Mouse (Mus musculus) adrenal gland, postnatal 25 days (tissue): ENCODE results near the gene Lnx2. TPM values are rescaled to one million over a fixed set of nuclear protein-coding genes. Genes with fewer than 3 reads are reported as not detected.
A peak's percentile ranks its signal among the peaks of the same experiment; 100 is the strongest.

Source experiments
- DNase-seq: peaks from one replicate; pipeline ENCODE4 v3.0.0; 2021; ENCODE audit warnings: mixed read lengths
- total RNA-seq: library from RNA; stranded (reverse); gene quantifications from 2 replicates; pipeline ENCODE4 v1.2.3, GENCODE M21; 2021

Lnx2 gene
- total RNA-seq, 1 experiment from 2014 or later = 13.9 TPM

DNA sequence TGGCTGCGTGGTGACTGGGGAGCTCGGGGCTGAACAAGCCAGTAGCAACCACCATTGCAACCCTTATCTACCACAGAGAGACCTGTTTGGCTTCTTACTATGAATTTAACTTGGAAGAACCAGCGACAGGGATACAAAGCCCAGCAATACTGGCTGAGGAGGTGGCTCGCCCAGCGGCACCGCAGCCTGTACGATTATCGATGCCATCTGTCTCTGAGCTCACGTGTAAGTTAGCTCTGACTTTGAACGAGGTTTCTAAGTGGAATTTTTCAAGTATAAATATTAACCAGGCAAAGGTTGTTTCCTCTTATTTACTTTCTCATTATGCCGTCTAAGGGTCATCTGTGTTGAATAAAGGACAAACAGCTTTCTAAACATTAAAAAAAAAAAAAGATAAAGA lies 58.9 kb downstream of the Lnx2 start:
- no peak for DNase-seq

DNA sequence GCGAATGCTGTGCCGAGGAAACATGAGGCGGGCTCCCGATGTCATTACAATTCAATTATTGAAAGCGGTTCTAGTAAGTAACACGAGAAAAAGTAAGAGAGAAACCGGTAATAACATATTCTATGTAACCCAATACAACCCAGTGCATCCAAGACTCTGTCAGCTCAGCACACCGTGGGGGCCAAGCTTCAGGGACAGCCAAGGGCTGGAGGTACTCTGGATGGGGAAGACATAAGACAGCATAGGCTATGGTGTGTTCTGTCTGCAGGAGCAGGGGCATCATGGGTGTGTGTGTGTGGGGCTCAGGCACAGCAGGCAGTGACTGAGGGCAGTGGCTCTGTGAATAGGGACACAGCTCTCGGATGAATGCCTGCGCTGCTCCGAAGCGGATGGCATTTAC lies 59.8 kb downstream of the Lnx2 start:
- DNase-seq = no peak

DNA sequence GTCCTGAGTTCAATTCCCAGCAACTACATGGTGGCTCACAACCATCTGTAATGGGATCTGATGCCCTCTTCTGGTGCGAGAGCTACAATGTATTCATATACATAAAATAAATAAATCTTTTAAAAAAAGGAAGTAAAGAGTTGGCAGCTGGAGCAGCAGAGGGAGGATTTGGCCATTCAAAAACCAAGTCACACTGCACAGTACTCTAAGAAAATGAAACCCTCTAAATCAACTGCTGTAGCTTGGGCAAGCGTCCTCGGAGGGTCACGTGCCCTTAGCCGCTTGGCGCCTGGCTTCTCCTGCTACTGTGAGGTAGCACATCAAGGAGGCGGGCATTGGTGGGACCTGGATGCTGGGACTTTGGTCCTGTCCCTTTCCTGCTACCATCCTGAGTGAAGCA lies 61.2 kb downstream of the Lnx2 start:
- no peak for DNase-seq

DNA sequence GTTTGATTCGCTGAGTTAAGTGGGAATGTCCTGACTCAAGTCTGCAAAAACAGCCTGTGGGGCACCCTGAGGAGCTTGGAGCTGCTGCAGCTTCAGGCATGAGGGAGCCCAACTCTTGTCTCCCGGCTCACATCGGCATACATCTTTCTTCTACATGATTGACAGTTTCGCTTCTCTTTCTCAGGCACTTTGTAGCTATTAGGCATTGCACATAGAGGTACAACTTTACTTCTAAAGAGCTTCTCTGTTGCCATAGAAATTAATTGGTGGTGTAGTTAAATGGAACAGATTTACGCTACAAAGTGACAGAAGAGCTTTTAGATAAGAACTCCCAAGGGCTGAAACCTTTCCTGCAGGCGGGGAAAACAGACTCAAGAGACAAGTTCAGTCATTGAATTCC lies 62.5 kb downstream of the Lnx2 start:
- no peak for DNase-seq

DNA sequence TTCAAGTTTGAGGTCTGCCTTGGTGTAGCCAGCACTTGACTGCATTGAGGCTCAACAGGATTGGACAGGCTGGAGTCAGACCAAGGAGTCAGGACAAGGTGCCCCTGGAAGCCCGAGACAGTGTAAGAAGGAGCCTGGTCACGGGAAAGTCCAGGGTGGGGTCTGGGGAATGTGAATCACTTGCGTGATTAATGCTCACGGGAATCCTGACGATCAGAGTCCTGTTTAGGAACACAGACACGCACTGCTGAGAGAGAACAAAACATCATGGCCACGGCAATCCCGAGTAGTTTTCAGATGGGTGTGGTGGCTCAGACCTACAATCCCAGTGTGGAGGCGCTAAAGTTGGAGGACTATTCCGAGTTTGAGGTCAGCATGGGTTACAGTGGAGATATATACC lies 65.1 kb downstream of the Lnx2 start:
- no peak for DNase-seq

DNA sequence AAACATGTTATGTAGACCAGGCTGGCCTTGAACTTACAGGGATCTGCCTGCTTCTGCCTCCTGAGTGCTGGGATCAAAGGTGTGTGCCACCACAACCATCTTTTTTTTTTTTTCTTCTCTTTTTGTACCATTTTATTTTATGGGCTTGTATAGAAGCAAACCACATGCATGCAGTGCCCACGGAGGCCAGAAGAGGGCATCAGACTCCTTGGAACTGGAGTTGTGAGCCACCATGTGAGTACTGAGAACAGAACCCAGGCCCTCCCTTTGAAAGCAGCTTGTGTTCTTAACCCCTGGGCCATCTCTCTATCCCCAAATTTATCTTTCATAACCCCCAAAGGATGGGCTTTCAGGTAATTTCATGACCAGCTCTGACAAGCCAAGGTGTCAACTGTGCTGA lies 73.1 kb downstream of the Lnx2 start:
- no peak for DNase-seq

DNA sequence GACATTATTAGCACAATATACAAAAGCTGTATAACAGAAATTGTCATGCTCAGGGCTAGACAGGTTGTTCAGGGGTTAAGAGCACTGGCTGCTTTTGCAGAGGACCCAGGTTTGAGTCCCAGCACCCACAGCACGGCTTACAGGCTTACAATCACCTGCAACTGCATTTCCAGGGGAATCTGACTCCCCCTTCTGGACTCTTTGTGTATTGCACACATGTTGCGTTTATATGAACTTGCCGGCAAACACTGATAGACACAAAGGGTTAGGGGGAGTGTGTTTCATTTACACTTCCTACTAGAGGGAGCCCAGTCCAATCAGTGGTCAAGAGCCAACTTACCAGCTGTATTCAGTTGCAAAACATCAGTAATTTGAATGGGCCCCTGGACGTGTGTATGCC lies 75.1 kb downstream of the Lnx2 start:
- no peak for DNase-seq

DNA sequence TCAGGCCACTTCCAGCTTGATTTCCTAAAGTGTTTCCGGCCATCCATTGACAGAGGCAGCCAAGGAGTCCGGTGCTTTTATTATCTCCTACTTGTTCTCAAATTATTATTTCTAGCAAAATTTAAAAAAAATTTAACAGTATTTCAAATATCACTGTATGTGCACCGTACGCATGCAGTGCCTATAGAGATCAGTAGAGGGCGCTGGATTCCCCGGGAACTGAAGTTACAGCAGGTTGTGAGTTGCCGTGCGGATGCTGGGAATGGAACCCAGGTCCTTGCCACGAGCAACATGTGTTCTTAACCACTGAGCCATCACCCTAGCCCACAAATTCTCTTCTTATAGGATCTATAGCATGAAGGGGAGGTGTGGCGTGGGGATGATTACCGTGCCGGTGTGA lies 77.6 kb downstream of the Lnx2 start:
- DNase-seq = no peak

DNA sequence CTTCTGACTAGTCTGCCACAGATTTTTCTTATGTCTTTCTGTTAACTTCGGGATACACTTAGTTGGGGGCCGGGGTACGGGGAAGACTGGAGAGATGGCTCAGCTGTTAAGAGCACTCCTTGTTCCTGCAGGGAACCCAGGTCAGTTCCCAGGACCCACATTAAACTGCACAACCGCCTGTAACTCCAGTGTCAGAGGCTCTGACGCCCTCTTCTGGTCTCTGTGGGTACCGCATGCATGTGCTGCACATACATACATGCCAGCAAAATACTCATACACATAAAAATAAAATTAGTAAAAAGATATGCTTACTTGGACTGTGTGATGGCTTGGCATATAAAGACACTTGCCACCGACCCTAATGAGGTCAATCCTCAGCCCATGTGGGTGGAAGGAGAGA lies 79.6 kb downstream of the Lnx2 start:
- DNase-seq = no peak

DNA sequence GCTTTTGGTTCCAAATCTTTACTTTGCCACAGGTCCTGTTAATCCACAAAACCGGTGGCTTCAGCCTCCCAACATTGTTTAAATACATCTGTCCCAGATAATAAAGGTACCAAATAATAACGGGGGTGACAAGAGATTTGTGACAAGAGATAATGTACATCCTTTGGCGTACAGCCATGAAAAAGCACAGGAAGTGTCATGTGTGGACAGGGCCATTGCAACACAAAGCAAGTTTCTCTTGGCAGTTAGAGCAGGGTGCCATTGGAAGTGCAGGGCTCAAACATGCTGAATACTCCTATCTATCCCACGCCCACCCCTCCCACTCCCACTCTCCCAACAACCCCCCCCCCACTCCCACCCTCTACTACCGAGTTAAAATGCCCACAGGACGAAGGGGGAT lies 81.4 kb downstream of the Lnx2 start:
- DNase-seq = no peak

DNA sequence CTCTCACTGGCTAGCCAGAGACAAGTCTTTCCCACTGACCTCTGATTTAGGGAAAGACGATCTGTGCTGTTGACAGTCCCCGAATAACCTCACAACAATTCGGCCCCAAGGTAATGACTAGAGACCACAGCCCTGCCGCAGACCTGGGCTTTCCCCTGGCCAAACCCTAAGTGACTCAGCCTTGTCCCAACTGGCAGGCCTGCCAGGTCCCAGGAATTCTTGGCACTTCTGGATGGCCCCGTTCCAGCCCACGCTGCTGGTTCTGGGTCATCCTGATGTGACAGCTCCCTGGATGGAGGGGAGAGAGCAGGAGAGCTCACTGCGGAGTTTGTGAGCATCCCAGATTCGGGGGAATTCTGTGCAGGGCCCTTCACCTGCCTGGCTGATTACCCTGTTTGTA lies 82.9 kb downstream of the Lnx2 start:
- peak; percentile 80 for DNase-seq

DNA sequence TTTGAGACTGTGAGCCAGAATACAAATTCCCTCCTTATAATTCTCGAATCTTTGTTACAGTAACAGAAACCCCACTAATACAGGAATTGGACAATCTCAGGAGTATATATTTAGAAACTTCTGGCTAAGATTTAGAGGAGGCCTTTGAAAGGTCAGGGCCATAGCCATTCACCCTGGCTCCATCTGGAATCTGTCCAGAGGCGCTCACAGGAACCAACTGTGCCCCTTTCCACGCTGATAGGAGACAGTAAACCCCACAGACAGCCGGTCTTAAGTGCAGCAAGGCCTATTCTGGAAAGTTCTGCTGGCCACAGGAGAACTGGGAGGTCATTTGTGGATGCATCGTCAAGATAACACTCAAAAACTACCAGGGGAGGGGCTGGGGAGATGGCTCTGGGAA lies 87.3 kb downstream of the Lnx2 start:
- peak; percentile 63 for DNase-seq

DNA sequence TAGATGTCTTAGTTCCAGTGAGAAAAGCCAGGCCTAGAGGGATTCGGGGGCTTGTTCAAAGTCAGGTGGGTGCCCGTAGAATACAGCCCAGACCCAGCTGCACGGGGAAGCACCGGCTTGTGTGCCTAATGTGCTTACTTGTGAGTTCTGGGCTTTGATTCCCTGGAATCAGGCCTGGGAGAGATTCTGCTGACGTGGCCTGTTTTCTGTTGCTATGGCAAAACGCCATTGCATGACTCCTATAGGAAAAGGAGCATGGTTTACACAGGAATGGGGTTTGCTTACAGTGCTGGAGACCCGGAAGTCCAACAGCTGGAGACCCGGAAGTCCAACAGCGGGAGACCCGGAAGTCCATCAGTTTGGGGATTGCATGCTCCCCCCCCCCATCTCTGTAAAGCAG lies 88.8 kb downstream of the Lnx2 start:
- DNase-seq = no peak

DNA sequence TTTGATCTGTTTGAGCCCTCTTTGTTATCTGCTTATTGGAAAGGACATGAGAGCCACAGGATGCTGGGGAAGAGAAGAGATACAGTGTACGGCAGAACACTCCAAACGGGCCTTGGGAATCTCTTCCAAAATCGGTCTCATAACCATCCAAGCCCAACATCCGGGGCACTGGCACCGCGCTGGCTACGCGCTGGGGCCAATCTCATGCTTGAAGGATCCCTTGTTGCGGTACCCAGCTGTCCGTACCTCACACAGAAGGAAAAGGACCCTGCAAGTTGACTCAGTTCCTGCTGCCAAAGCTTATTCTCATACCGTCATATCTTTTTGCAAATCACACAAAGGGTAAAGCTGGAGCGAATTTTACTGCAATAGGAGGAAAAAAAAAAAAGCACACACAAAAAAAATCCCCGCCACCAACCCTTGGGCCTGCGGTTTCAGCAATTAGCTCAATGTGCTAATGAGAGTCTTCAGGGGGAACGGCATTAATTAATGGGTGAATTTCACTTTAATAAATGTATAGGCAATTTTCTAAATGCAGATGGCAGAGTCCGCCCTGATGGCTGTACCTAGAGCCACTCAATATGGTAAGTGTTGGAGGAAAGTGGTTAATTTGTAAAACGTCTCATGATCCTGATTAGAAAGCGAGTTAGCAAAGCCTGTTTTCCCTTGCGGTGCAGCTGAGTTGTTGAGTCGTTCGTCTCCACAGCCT lies 90.5 kb downstream of the Lnx2 start:
- no peak for DNase-seq

DNA sequence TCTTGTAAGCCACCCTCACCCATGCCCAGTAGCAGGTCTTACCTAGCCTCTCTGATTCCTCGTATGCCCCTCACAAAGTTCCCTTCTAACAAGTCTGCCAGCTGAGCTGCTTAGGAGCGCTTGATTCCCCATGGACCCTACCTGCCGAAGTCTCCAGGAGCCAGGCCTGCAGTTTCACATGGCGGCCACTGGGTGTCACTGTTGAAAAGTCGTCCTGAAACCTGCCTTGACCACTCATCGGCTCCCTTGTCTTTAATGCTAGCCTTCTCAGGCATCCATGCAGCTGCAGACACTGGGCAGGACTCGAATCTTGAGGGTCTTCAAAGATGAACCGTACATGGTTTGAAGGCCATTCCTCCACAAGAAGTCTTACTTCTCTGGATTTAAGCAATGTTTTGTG lies 93.2 kb downstream of the Lnx2 start:
- DNase-seq = peak; percentile 59

DNA sequence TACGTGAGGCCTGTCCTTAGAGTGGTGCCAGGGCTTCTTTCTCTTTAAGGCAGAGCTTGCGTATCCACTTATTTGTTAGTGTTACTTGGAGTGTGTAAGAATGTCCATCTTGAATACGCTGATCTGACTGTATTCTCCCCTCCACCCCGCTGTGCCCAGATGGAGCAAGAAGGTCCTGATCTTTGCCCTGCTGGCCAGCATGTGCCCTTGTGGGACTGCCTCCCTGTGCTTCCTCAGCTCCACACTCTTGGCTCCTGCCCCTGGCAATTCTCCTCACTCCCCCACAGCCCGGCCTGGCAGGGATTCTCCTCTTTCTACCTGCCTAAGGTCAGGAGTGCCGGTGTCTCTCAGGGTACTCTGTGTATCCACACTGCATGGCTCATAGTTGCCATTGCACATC lies 95.0 kb downstream of the Lnx2 start:
- no peak for DNase-seq

DNA sequence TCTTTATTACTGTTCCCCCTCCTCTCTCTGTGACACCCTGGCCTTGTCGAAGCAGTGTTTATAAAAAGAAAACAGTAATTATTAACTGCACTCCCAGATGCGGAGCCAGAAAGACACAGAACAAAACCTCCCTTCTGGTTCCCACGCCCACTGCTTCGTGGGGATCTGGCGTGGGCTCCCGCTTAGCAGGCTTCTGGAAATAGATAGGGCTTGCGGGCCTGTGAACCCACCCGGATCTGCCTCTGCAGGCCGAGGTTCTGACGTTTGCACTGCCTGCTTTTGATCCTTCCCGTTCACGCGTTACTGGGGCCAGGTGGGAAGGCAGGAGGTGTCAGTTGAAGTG lies 101.6 kb downstream of the Lnx2 start:
- no peak for DNase-seq

DNA sequence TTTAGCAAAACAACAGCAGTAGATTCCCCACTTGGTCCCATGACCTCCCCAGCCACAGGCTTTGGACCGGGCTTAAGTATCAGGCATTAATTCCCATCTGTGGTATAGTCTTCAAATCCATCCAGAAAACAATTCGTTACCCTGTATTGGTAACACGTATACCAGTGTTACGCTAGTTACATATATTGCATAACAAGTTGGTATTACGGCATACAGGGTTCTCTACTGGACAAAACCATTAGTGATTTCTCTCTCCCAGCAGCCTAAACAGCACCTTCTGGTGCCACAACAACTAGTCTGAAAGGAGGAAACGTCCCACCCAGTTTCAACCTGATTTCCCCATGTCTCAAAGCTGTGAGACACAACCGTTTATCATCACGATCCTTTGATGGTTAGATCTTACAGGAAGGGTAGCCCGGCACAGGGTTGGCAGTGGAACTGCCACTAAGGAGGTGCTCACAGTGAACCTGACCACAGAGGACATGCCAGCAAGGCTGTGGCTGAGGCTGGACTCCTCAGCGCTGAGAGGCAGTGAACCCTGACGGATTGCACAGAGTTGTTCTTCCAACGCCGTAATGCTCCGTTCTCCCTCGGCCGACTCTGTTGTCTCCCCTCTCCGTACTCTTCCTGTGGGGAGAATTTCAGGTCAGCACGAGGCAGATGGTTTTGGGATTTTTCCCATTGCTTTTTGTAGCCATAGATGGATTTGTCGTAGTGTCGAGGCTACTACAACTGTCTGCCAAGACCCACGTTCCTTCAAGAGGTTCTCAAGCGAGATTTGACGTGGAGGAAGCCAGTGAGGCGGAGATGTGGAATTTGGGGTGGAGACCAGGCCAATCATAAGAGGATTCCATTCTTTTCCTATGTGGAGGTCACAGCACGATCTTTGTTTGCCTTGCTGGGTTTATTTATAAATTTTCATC lies 102.3 kb downstream of the Lnx2 start:
- DNase-seq = no peak

DNA sequence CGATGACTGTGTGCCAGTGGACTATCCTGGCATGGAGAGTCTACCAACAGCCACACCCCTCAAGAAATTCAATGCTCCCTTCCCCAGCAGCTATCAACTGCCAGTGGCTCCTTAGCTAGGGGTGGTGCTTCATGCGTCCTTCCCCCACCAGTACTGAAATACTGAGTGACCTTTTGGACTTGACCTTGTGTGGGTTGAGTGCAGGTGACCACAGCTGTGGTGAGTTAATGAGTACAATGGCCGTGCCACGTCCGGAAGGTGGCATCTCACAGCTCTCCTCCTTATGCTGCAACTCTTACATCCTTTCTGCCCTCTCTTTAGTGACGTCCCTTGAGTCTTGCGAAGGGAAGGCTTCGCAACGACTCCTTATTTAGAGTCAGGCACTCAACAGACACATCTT lies 103.0 kb downstream of the Lnx2 start:
- no peak for DNase-seq

DNA sequence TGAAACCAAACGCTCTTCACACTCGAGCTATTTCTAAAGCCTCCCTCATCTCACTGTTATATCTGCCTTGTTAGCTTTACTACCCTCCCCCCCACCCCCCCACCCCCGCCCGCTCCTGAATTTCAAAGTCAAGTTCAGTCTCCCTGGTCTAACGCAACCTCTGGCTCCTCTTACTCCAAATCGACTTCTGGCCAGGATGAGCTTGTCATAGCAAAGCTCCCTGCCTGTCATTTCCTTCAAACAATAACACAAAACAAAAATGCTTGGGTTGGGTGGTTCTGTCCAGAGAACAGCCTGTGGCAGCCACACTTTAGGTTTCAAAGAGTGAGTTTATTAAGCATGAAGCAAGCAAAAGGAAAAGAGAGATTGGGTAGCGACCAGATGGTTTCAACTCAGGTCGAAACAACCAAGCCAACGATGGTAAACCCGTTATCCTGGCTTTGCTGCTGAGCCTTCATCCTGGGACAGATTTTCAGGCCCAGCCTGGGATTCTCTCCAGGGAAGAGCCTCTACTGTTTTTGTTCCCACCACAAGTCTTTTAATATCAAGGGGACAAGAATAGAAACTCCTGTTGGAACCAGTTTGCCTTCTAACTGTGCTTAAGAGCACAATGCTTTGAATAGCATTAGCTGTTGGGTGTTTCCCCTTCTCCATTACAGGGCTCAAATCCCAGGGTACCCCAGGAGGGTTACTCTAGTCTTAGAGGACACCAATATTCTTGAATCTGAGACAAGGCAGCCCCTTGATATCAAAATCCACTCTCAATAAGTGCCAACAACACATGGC lies 104.4 kb downstream of the Lnx2 start:
- no peak for DNase-seq

DNA sequence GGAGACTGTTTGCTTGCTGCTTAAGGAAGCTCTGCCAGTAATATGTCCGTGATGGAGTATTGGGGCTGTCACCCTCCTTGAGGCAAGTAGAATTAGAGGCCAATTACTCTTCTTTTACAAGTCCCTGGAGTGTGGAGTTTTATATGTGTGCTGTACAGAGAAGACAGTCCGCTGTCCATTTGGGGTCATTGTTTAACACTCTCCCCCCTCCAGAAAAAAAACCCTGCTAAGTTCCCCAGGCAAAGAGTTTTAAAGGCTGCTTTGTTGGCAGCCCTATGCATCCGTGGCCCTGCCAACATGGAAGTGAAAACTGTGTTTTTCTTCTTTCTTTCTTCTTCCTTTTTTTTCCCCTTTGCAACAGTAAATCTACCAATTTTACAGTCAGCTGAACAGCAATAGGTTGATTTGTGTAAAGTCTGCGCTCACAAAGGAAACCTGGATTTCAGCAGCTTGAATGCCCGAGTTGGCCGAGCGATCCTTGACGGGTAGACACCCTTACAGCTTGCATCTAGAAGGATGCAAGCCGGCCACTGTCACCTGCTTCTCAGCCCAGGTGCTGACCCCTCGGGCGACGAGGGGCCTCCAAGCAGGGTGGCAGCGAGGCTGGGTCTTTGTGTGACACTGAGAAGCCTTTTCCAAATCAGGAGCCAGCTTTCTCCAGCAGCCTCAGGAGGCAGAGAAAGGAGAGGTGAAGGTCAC lies 107.5 kb downstream of the Lnx2 start:
- DNase-seq = no peak
